Mouse (Mus musculus) inflammation-experienced regulatory T-cells, adult 6 months (primary cell): Measurements from ENCODE around the gene Vwa1. TPM values are rescaled to one million over a fixed set of nuclear protein-coding genes. Genes with fewer than 3 reads are reported as not detected.

Experiments
- ATAC-seq: one replicate; pipeline ENCODE4 v1.8.0; 2017
- polyA plus RNA-seq, 3 experiments: library from polyadenylated mRNA; unstranded; fragments of 100-300 nt; shearing (Covaris generic); gene quantifications; one replicate each; pipeline ENCODE4 v1.2.1; 2017

The Vwa1 gene
- polyA plus RNA-seq, 3 experiments from 2014 or later: 0.09 TPM; not detected in 2

GRCm38 (mm10) chr4:155779498-155779897 lies 5.0 kb upstream of the Vwa1 start:
- ATAC-seq: no peak

GRCm38 (mm10) chr4:155777816-155778215 lies 3.3 kb upstream of the Vwa1 start:
- ATAC-seq: no peak

GRCm38 (mm10) chr4:155776704-155777335 lies 2.3 kb upstream of the Vwa1 start:
- ATAC-seq: no peak

- no peak for ATAC-seq
Observed at GRCm38 (mm10) chr4:155775855-155776254, 1.4 kb upstream of the Vwa1 start.

- no peak for ATAC-seq
Observed at GRCm38 (mm10) chr4:155774971-155775740, 658 bp upstream of the Vwa1 start.

- ATAC-seq: no peak
Observed at GRCm38 (mm10) chr4:155773335-155774078, 991 bp downstream of the Vwa1 start.

- ATAC-seq: no peak
Observed at GRCm38 (mm10) chr4:155772786-155773185, 1.7 kb downstream of the Vwa1 start.

GRCm38 (mm10) chr4:155771706-155772105 lies 2.8 kb downstream of the Vwa1 start:
- no peak for ATAC-seq

- ATAC-seq: no peak
Observed at GRCm38 (mm10) chr4:155770626-155771025, 3.9 kb downstream of the Vwa1 start.

- ATAC-seq: peak; percentile 62
Observed at GRCm38 (mm10) chr4:155769880-155770512, 4.5 kb downstream of the Vwa1 start.

GRCm38 (mm10) chr4:155769496-155769879 lies 5.0 kb downstream of the Vwa1 start:
- no peak for ATAC-seq

- ATAC-seq: no peak
Observed at GRCm38 (mm10) chr4:155762357-155762756, 12.1 kb downstream of the Vwa1 start.

- ATAC-seq: no peak
Observed at GRCm38 (mm10) chr4:155761356-155762099, 13.0 kb downstream of the Vwa1 start.

GRCm38 (mm10) chr4:155760613-155761355 lies 13.7 kb downstream of the Vwa1 start, which contains the start of gene Atad3a:
TSS of gene Atad3a (minus strand) at chr4:155761093.
- peak; percentile 93 for ATAC-seq

GRCm38 (mm10) chr4:155759862-155760612 lies 14.5 kb downstream of the Vwa1 start:
- peak; percentile 51 for ATAC-seq

- ATAC-seq: no peak
Observed at GRCm38 (mm10) chr4:155757011-155757410, 17.5 kb downstream of the Vwa1 start.

- ATAC-seq: no peak
Observed at GRCm38 (mm10) chr4:155746575-155747490, 27.7 kb downstream of the Vwa1 start.

- no peak for ATAC-seq
Observed at GRCm38 (mm10) chr4:155746036-155746548, 28.4 kb downstream of the Vwa1 start.

GRCm38 (mm10) chr4:155745136-155745535 lies 29.4 kb downstream of the Vwa1 start:
- ATAC-seq: no peak
